Mouse (Mus musculus): ENCODE measurements at regions not wholly inside any gene's neighbourhood (a gene's known extent, or its start where the extent isn't known, plus 50 kb on each side); places are given as distances from the start of the nearest gene placed in this dataset.
"Not testable (repeated sequence)": the region's sequence is repeated elsewhere in the genome, so short reads cannot be mapped to it uniquely, and the experiment has no call there.

DNA sequence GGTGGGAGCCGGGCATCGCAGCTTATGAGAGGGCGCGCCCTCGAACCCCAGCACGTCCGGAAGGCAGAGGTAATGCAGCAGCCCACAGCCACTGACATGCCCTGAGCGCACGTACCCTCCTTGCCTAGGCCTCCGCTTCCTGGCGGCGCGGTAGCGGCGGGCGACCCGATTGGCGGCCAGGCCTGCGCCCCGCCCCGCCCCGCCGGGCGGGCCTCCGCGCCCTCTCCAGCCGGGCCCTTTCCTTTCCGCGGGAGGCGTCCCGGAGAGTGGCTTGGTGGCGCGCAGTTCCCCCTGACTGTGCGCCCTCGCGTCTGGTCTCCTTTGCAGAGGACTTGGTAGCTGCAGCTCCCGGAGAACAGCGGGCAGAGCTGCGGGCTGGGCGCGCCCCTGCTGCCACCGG, 461.1 kb downstream of the Gm21863 start:
- DNase-seq: not testable (repeated sequence)

- DNase-seq: not testable (repeated sequence)
These were observed 472.1 kb downstream of the Gm21863 start for GRCm38 (mm10) chr12:20426359-20426758.

GRCm38 (mm10) chr12:20464585-20464984, 510.3 kb downstream of the Gm21863 start:
- DNase-seq: peak; percentile 4
